Mouse (Mus musculus) CD4-positive helper T cell, adult 2 months (primary cell): Measurements from ENCODE around the gene Gm525.
"Not testable (repeated sequence)": the region's sequence is repeated elsewhere in the genome, so short reads cannot be mapped to it uniquely, and the experiment has no call there.

ENCODE experiments used
- DNase-seq: peaks from one replicate; pipeline ENCODE4 v3.0.0-alpha.2; 2012; ENCODE audit warnings: low read depth, missing footprints, low spot score

The Gm525 gene

GRCm38 (mm10) chr11:89073541-89073940, at the start of gene Gm525:
Gm525 (plus strand) TSS chr11:89073841.
- DNase-seq: no peak

DNA sequence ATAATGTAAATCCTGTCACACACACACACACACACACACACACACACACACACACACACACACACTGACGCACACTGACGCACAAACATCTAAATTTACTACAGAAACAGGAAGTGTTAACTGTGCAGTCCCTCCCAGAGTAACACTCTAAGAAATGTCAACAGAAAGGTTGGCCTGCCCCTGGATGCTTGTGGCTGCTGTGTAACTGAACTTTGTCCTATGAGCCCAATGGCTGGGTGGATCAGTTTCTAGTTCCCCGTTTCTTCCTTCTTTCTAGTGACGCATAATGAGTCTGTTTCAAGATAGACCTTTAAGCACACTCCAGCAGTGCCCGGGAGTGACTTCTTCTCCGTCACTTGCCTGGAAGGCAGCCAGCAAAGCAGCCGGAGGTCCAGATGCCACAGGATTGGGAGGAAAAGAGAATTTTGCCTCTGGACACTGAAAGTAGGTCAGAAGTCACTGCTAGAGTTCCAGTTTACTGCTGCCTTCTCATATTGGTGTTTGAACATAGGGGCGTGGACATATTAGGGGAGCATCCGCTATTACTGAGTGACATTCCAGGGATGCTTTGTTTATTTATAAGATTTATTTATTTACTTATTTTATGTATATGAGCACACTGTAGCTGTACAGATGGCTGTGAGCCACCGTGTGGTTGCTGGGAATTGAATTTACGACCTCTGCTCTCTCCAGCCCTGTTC, 49.3 kb upstream of the Gm525 start:
- DNase-seq: peak; percentile 84

GRCm38 (mm10) chr11:89025603-89026002, 48.0 kb upstream of the Gm525 start:
- no peak for DNase-seq

GRCm38 (mm10) chr11:89026117-89026516, 47.5 kb upstream of the Gm525 start:
- DNase-seq: no peak

GRCm38 (mm10) chr11:89027955-89028361, 45.7 kb upstream of the Gm525 start:
- peak; percentile 21 for DNase-seq

- no peak for DNase-seq
Observed at GRCm38 (mm10) chr11:89028871-89029405, 44.7 kb upstream of the Gm525 start.

- no peak for DNase-seq
Observed at GRCm38 (mm10) chr11:89030552-89030951, 43.1 kb upstream of the Gm525 start.

- DNase-seq: no peak
Observed at GRCm38 (mm10) chr11:89031189-89031588, 42.5 kb upstream of the Gm525 start.

DNA sequence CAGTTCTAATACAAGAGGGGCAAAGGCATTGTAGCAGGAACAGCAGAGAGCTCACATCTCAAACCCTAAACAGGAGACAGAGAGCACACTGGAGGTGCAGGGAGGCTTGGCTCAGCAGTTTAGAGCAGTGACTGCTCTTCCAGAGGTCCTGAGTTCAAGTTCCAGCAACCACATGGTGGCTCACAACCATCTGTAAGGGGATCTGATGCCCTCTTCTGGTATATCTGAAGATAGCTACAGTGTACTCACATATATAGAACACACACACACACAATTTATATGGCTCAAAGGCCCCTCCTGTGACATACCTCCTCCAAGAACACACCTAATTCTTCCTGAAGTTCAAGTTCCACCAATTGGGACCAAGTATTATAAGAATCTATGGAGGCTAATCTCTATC, 39.0 kb upstream of the Gm525 start:
- no peak for DNase-seq

- DNase-seq: no peak
Observed at GRCm38 (mm10) chr11:89035552-89035951, 38.1 kb upstream of the Gm525 start.

DNA sequence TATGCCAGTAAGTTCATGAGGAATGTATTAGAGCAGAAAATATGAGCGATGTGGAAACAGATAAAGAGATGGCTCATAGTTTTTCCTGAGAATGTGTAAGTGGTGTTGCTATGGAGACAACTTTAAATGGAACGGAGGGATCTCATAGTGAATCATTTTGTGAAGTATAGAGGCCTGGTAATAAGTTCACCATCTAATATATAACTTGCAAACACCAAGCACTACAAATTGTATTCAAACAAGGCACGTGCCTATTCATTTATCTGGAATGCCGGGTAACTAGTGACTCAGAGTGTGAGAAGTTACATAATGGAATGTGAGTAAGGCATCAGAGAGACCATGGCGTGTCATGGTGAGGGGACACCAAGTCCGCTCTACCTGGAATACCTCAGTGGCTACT, 35.1 kb upstream of the Gm525 start:
- DNase-seq: no peak

DNA sequence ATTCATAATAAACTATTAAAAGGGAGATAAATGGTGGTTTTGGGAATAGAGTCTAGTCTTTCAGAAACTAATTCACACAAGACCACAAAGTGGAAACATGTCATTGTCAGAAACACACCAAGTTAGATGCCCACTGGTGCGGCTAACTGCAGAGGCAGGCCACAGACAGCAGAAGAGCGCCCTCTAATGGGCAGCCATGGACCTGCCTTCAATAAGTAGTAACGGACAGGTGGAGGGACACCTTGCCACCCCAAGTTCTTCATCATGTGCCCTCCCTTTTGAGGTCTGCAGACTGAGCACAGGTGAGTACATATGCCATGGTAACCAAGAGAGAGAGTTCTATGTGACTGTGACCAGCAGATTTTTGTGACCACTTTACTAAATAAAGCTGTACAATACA, 34.3 kb upstream of the Gm525 start:
- DNase-seq: peak; percentile 71

DNA sequence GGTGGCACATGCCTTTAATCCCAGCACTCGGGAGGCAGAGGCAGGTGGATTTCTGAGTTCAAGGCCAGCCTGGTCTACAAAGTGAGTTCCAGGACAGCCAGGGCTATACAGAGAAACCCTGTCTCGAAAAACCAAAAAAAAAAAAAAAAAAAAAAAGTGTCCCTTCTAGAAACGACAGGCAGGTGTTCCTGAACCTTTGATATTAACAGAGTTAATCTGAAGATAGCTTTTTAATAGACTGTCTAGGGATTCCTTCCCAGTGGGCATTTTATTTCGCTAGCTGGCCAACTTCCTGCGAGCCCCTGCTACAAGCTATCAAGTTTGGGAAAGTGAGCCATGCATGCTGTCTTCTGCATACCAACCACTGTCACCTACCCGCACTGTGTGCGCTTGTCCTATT, 32.6 kb upstream of the Gm525 start:
- not testable (repeated sequence) for DNase-seq

DNA sequence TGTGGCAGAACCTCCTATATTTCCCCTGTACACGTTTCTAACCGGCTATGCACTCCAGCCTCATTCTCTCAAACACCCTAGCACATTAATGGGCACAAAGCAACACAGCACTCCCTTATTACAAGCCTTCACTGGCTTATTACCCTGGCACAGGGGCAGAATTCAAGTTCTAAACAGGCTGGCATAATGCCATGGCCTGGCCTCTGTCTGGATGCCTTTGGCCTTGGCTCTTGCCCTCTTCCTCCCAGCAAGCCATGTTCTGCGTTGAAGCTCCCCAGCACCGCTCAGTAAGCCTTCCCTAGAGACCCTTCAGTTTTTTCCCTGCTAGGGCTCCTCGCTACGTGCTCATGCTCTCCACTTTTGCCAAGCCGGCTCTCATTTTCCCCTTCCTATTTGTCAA, 30.6 kb upstream of the Gm525 start:
- DNase-seq: no peak

- not testable (repeated sequence) for DNase-seq
Observed at GRCm38 (mm10) chr11:89045501-89045900, 28.1 kb upstream of the Gm525 start.

- DNase-seq: no peak
Observed at GRCm38 (mm10) chr11:89046021-89046420, 27.6 kb upstream of the Gm525 start.

DNA sequence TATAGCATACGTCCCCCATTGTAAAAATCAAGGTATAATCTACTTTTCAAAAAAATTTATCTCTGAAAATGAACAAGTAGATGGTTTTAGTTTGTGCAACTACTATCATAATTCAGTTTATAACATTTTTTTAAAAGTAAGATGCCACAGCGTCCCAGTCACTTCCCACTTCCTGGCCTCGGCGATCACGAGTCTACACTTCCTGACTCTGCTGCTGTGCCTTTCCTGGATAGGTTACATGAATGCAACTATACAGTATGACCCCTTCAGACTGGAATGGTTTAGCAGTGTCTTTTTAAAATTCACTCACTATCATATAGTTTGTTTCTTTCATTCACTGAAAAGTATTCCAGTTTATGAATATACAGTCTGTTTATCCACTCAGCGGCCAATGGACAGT, 21.9 kb upstream of the Gm525 start:
- no peak for DNase-seq

DNA sequence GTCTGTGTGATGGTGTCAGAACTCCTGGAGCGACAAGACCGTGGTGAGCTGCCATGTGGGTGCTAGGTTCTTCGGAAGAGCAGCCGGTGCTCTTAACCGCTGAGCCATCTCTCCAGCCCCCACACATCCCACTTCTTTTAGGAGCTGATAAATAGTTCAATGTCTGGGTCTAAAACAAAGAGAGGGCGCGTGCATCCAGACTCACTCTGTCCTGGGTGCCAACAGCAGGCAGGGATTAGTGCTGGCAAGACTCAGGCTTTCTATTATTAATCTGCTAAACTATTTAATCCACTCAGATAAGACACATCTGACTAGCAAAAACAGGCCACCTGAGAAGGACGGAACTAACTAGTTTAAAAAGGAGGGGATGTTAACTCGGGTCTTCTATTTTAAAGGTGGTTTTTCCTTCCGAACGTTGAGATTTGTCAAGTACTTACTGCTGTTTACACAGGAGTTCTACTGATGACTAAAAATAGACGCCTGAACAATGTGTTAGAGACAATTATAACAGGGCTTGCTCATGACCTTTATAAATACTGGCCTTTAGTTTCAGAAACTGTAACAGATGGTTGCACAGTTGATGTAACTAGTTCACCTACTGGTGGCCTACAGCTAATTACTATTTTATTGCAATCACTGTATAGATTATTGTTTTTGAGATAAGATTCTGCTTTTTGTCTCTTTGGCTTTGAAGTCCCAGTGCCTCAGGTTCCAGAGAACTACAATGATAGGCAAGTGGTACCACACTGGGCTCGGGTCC, 17.5 kb upstream of the Gm525 start:
- no peak for DNase-seq

DNA sequence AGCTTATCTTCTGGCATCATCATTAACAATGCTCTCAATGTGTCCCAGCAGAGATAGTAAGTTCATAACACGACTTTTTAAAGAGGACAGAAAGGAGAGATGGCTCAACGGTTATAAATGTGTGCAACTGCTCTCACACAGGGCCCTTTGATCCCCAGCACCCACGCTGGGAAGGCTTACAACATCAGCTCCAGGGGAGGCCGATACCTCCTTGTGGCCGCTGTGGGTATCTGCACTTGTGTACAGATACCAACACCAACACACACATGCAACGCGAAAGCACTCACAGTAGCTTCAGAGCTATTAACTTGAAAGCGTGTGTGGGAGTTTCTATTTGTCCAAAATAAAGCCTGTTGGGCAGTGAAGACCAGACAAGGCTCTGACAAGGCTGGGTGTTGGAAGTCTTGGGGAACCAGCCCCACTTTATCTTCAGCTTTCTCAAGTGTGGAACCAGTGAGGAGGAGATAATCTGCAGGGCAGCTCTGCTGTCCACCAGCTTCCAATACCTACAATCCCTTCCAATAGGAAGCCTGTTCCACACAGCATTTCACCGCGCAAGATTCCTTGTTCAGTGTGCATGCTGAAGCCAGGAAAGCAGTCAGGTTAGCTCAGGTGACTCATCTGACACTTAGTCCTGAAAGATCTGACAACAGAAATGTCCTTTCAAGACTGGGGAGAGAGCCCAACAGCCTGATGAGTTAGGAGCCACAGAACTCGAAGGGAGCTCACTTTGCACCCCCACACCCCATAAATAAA, 14.9 kb upstream of the Gm525 start:
- DNase-seq: peak; percentile 64

DNA sequence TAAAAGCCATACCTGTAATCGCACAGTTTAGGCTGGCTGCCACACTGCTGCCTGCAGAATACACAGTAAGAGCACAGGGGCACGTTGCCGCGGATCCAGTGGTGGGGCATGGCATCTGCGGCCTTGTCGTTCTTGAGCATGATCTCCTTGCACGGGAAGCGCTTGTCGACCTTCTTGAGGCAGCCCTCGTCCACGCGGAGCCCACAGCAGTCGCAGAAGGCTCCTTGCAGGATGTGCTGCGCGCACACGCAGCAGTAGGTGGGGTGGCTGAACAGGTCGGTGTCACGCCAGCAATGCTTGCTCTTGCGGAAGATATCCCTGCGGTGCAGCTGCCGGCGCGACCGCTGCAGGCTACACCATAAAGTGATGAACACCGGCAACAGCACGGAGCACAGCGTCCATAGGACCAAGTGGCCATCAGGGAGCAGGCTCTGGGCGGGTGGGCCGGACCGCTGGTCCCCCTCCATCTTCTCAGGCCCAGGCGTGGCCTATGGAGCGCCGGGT, 13.7 kb upstream of the Gm525 start:
- peak; percentile 79 for DNase-seq

- peak; percentile 96 for DNase-seq
Observed at GRCm38 (mm10) chr11:89060423-89061089, 13.1 kb upstream of the Gm525 start.
